Mouse (Mus musculus) c-Kit-positive CD71-positive TER-119-negative erythroid progenitor cells, embryonic 14.5 days (primary cell): ENCODE data around the gene Ulk2.

Source experiments
- DNase-seq: peaks from one replicate; pipeline ENCODE4 v3.0.0-alpha.2; 2013; ENCODE audit warnings: low read depth

The Ulk2 gene

GRCm38 (mm10) chr11:61760518-61760917, 94.4 kb downstream of the Ulk2 start:
- no peak for DNase-seq

- no peak for DNase-seq
Measured at GRCm38 (mm10) chr11:61757151-61757550, 97.7 kb downstream of the Ulk2 start.

GRCm38 (mm10) chr11:61751612-61752011, 103.3 kb downstream of the Ulk2 start:
- no peak for DNase-seq

GRCm38 (mm10) chr11:61747161-61747560, 107.7 kb downstream of the Ulk2 start:
- DNase-seq, result no peak

- no peak for DNase-seq
Measured at GRCm38 (mm10) chr11:61745781-61746180, 109.1 kb downstream of the Ulk2 start.

GRCm38 (mm10) chr11:61744460-61744859, 110.4 kb downstream of the Ulk2 start:
- DNase-seq, result no peak

- no peak for DNase-seq
Measured at GRCm38 (mm10) chr11:61743768-61744167, 111.1 kb downstream of the Ulk2 start.

- no peak for DNase-seq
Measured at GRCm38 (mm10) chr11:61740500-61740899, 114.4 kb downstream of the Ulk2 start.

GRCm38 (mm10) chr11:61737290-61737689, 117.6 kb downstream of the Ulk2 start:
- no peak for DNase-seq

GRCm38 (mm10) chr11:61732672-61733071, 122.2 kb downstream of the Ulk2 start:
- no peak for DNase-seq

- no peak for DNase-seq
Measured at GRCm38 (mm10) chr11:61728037-61728436, 126.8 kb downstream of the Ulk2 start.
